ENCODE assay signal across 8 mouse cellular contexts in genomic region chr17:68836655-68837012, GRCm38 (mm10). TPM values are rescaled to one million over a fixed set of nuclear protein-coding genes. Genes with fewer than 3 reads are reported as not detected.
A peak's percentile ranks its signal among the peaks of the same experiment; 100 is the strongest.
DNase-seq lines count a peak whose midpoint lies in the region; ATAC-seq and TF ChIP-seq lines count a peak whose summit lies in the region.

No protein-coding gene starts in this region.

- no peaks in the 10 kb centered on the region for H3K79me2 ChIP-seq in myocyte (ENCODE audit: control insufficient read depth, insufficient read depth)

- peaks cover 66% of the 10 kb centered on the region for H3K27me3 ChIP-seq in kidney, embryonic 16.5 days (ENCODE audit: insufficient read depth, low read length)
- peaks cover 4% of the 10 kb centered on the region for H3K27me3 ChIP-seq in kidney, adult 2 months (replicated peaks; ENCODE audit: control insufficient read depth, insufficient read depth, low read length)
- H3K27me3 ChIP-seq in embryonic facial prominence, embryonic 13.5 days, result peaks cover 71% of the 10 kb centered on the region
- H3K27me3 ChIP-seq in hindbrain, postnatal 0 days (ENCODE audit: insufficient read depth, low read length), result no peaks in the 10 kb centered on the region
- peaks cover 9% of the 10 kb centered on the region for H3K27me3 ChIP-seq in myocyte (ENCODE audit: control insufficient read depth, insufficient read depth, insufficient read length)

- H3K36me3 ChIP-seq in kidney, embryonic 16.5 days (ENCODE audit: insufficient read depth, low read length), result no peaks in the 10 kb centered on the region
- H3K36me3 ChIP-seq in kidney, adult 2 months (ENCODE audit: control insufficient read depth, insufficient read depth, low read length), result no peaks in the 10 kb centered on the region
- H3K36me3 ChIP-seq in embryonic facial prominence, embryonic 13.5 days, result no peaks in the 10 kb centered on the region
- H3K36me3 ChIP-seq in hindbrain, postnatal 0 days (ENCODE audit: insufficient read depth, low read length), result no peaks in the 10 kb centered on the region
- H3K36me3 ChIP-seq in myocyte (ENCODE audit: control insufficient read depth, insufficient read depth), result no peaks in the 10 kb centered on the region

- H3K4me1 ChIP-seq in kidney, embryonic 16.5 days (ENCODE audit: insufficient read depth, low read length), result peaks cover 25% of the 10 kb centered on the region
- no peaks in the 10 kb centered on the region for H3K4me1 ChIP-seq in kidney, adult 2 months (ENCODE audit: control insufficient read depth, insufficient read depth, low read length)
- H3K4me1 ChIP-seq in embryonic facial prominence, embryonic 13.5 days, result peaks cover 36% of the 10 kb centered on the region
- H3K4me1 ChIP-seq in hindbrain, postnatal 0 days (ENCODE audit: insufficient read depth, low read length), result peaks cover 8% of the 10 kb centered on the region

- peak overlapping the region; percentile 53 for H3K9ac ChIP-seq in kidney, embryonic 16.5 days (replicated peaks; ENCODE audit: low read length)
- H3K9ac ChIP-seq in embryonic facial prominence, embryonic 13.5 days, result peak overlapping the region; percentile 77; the same call in 1 of the 2 replicates
- peak overlapping the region; percentile 74 for H3K9ac ChIP-seq in hindbrain, postnatal 0 days (replicated peaks; ENCODE audit: low read length)

- H3ac ChIP-seq in myocyte (ENCODE audit: control insufficient read depth, insufficient read length), result no peak overlapping the region

- 1% methylated on average over 14 of the region's 15 CpGs for WGBS in kidney, embryonic 16.5 days
- WGBS in kidney, adult 2 months, result 2% methylated on average over 15 of the region's 15 CpGs
- WGBS in embryonic facial prominence, embryonic 13.5 days, result 0% methylated on average over 13 of the region's 15 CpGs
- WGBS in hindbrain, postnatal 0 days, result 0% methylated on average over 14 of the region's 15 CpGs

- no peaks in the 10 kb centered on the region for H3K9me3 ChIP-seq in kidney, embryonic 16.5 days (ENCODE audit: low read length)
- no peaks in the 10 kb centered on the region for H3K9me3 ChIP-seq in embryonic facial prominence, embryonic 13.5 days
- no peaks in the 10 kb centered on the region for H3K9me3 ChIP-seq in hindbrain, postnatal 0 days (ENCODE audit: low read length)

- H3K27ac ChIP-seq in kidney, embryonic 16.5 days (ENCODE audit: low read length), result no peak overlapping the region
- H3K27ac ChIP-seq in kidney, adult 2 months (ENCODE audit: insufficient read depth, low read depth, low read length), result no peak overlapping the region
- H3K27ac ChIP-seq in embryonic facial prominence, embryonic 13.5 days, result no peak overlapping the region
- H3K27ac ChIP-seq in hindbrain, postnatal 0 days, result peak overlapping the region; percentile 45; the same call in 1 of the 2 replicates

- peak; percentile 43; the same call in 1 of the 2 replicates for ATAC-seq in kidney, embryonic 16.5 days (ENCODE audit: low FRiP score, low TSS enrichment)
- peak; percentile 48 for ATAC-seq in embryonic facial prominence, embryonic 13.5 days (ENCODE audit: insufficient number of reproducible peaks, insufficient read depth, low FRiP score, low TSS enrichment, low read depth)
- ATAC-seq in hindbrain, postnatal 0 days, result peak; percentile 75

- peak overlapping the region; percentile 59 for H3K4me3 ChIP-seq in kidney, embryonic 16.5 days (ENCODE audit: low read length)
- no peak overlapping the region for H3K4me3 ChIP-seq in kidney, adult 2 months (ENCODE audit: insufficient read depth, low read depth, low read length)
- peak overlapping the region; percentile 63 for H3K4me3 ChIP-seq in embryonic facial prominence, embryonic 13.5 days
- peak overlapping the region; percentile 75 for H3K4me3 ChIP-seq in hindbrain, postnatal 0 days (ENCODE audit: low read length)
- peak overlapping the region; percentile 4 for H3K4me3 ChIP-seq in myocyte

- TF ChIP-seq CTCF in kidney, adult 2 months (conservative IDR thresholded peaks at IDR 0.05; ENCODE audit: insufficient read depth, insufficient read length, low read depth, low read length), result no peak
- TF ChIP-seq CTCF in hindbrain, postnatal 0 days (IDR thresholded peaks at IDR 0.05; ENCODE audit: low read depth), result peak; percentile 60

- H3K4me2 ChIP-seq in kidney, embryonic 16.5 days (replicated peaks; ENCODE audit: low read depth, low read length), result peak overlapping the region; percentile 91
- H3K4me2 ChIP-seq in embryonic facial prominence, embryonic 13.5 days, result peak overlapping the region; percentile 93
- peak overlapping the region; percentile 95 for H3K4me2 ChIP-seq in hindbrain, postnatal 0 days (ENCODE audit: low read depth, low read length)
- peak overlapping the region; percentile 42 for H3K4me2 ChIP-seq in myocyte (ENCODE audit: low read depth)

- no peak for TF ChIP-seq POLR2A in kidney, adult 2 months (IDR thresholded peaks at IDR 0.05; ENCODE audit: low read depth, low read length)
- TF ChIP-seq POLR2A in myocyte (IDR thresholded peaks at IDR 0.05; ENCODE audit: insufficient read length, low read depth), result no peak

- DNase-seq in kidney, adult 2 months, result no peak
- peak; percentile 70 for DNase-seq in hindbrain, postnatal 0 days (ENCODE audit: low spot score)
- DNase-seq in Muller cell, postnatal 12 days (ENCODE audit: inconsistent ontology term), result no peak
- DNase-seq in gastrocnemius, postnatal 25 days, result no peak
- no peak for DNase-seq in thymus, postnatal 4 days

TF ChIP-seq in myocyte, 11 proteins besides CTCF, POLR2A, EP300 and RAD21:
- no peak for TF ChIP-seq MAX (IDR thresholded peaks at IDR 0.05; ENCODE audit: low read depth)
- TF ChIP-seq E2F4 (IDR thresholded peaks at IDR 0.05; ENCODE audit: insufficient read depth), result no peak
- TF ChIP-seq REST (IDR thresholded peaks at IDR 0.05; ENCODE audit: insufficient read depth, insufficient read length), result no peak
- no peak for TF ChIP-seq USF1 (IDR thresholded peaks at IDR 0.05; ENCODE audit: low read depth)
- no peak for TF ChIP-seq CEBPB (IDR thresholded peaks at IDR 0.05; ENCODE audit: insufficient read depth, poor library complexity, severe bottlenecking)
- no peak for TF ChIP-seq POLR2AphosphoS2 (IDR thresholded peaks at IDR 0.05; ENCODE audit: insufficient read length, low read depth)
- TF ChIP-seq MYOG (IDR thresholded peaks at IDR 0.05; ENCODE audit: control insufficient read depth in 1 of 3, insufficient read depth in 1 of 3, insufficient read length in 2 of 3, low read depth in 2 of 3), result no peak
- TF ChIP-seq TCF3 (IDR thresholded peaks at IDR 0.05; ENCODE audit: insufficient read length, low read depth), result no peak
- no peak for TF ChIP-seq MYOD1 (IDR thresholded peaks at IDR 0.05; ENCODE audit: control insufficient read depth in 1 of 3, insufficient read length in 2 of 3, low read depth in 2 of 3)
- no peak for TF ChIP-seq SRF (IDR thresholded peaks at IDR 0.05; ENCODE audit: control insufficient read depth, insufficient read length, low read depth)

RNA-seq across cellular contexts. Expression of gene Tmem200c, which starts 10.2 kb away (rescaled TPM):
- 0.41 and 0.52 TPM in 2 replicates for polyA plus RNA-seq in kidney, embryonic 16.5 days (2015; fragmentation: Nextera tagmentation; extraction: Ambion mirVana)
- 0.14 and 0.18 TPM in 2 replicates for polyA plus RNA-seq in kidney, adult 2 months (2012; rRNA removed)
- polyA plus RNA-seq in embryonic facial prominence, embryonic 13.5 days (2015; fragmentation: Nextera tagmentation; extraction: Ambion mirVana), result 1.5 and 1.9 TPM in 2 replicates
- total RNA-seq in hindbrain, postnatal 0 days (2014; rRNA removed), result 15.4 and 19.9 TPM in 2 replicates
- polyA plus RNA-seq in hindbrain, postnatal 0 days (2015; fragmentation: Nextera tagmentation; extraction: Ambion mirVana), result 2.3 and 2.7 TPM in 2 replicates
- polyA plus RNA-seq in myocyte (2012; fragmentation: generic; extraction: Trizol), result 0.34 TPM
- total RNA-seq in gastrocnemius, postnatal 25 days (2021), result under 1 TPM; 0.19 to 0.28 TPM

Comparison
In these comparisons a context has a peak if more than half of its experiments do, and no peak if none do; other contexts are left out.
1. H3K4me2 ChIP-seq: peak in every context shown above with its lines; median percentile 95 in hindbrain, postnatal 0 days; 93 in embryonic facial prominence, embryonic 13.5 days; 91 in kidney, embryonic 16.5 days; 42 in myocyte.